Mouse (Mus musculus) liver, postnatal 0 days (tissue): Measurements from ENCODE around the gene Pxylp1.
A peak's percentile ranks its signal among the peaks of the same experiment; 100 is the strongest.

Experiments used
- CTCF ChIP-seq: sonication (generic); IDR thresholded peaks from 2 replicates; pipeline ENCODE4 v1.5.1; 2016; ENCODE audit warnings: antibody characterized with exemption, low read depth
- EP300 ChIP-seq: IDR thresholded peaks from 2 replicates; pipeline ENCODE4 v1.6.1; 2016; ENCODE audit warnings: antibody characterized with exemption, low read depth, mild to moderate bottlenecking

DNA sequence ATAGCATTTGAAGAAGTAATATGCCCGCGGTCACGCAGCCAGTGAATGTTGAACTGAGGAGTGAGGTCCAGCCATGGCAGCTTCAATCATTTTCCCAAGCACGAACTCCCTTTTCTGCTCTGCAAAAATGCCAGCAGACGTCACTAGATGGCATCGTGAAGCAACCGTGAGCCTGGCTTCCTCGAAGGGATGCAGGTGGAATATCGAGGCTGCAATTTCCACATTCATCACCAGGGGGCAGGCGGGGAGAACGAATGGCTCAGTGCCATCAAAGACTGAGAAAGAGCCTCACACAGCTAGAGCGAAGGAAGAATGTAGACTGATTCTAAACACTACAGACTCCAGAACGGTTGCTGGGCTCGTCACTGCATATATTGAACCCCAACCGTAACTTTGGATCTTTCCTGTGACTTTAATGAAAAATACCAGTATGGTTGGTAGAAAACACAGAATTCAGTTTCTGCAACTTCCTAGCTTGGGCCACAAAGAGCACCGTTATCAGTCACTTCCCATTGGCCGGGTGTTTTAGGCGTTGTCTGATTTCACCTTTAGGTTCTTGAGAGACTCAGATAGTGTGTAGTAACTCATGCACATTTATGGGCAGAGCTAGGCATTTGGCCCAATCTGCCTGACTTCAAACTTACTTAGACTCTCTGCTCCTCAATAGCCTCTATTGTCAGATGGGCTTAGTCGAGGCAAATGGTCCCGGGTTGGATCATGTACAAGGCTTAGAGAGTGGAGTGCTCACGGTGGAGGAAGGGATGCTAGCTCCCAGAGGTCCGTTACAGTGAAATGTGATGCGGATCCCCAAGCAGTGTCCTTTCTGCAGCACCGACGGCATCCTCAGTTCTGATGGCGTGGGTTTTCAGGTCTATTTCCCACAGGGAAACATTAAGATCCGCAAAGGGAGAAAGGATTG lies 24.4 kb upstream of the Pxylp1 start:
- TF ChIP-seq CTCF (peak; percentile 98), EP300 (no peak)
